Mouse (Mus musculus) thymus, postnatal 0 days (tissue): Measurements from ENCODE around the gene B4galt1. TPM values are rescaled to one million over a fixed set of nuclear protein-coding genes. Genes with fewer than 3 reads are reported as not detected.
A peak's percentile ranks its signal among the peaks of the same experiment; 100 is the strongest.

Source experiments
- DNase-seq: peaks from one replicate; pipeline ENCODE4 v3.0.0-alpha.2; 2015; ENCODE audit warnings: low spot score
- polyA plus RNA-seq: library from polyadenylated mRNA; unstranded; fragments of >200 nt; fragmentation: Nextera tagmentation; extraction: Ambion mirVana; gene quantifications from 2 replicates; pipeline ENCODE4 v1.2.1, GENCODE M21; 2015

Gene B4galt1
- polyA plus RNA-seq: 29.6 and 32.0 TPM in 2 replicates

- peak; percentile 100 for DNase-seq
Observed at GRCm38 (mm10) chr4:40853565-40854386, at the start of gene B4galt1. TSS of gene B4galt1 (minus strand) at chr4:40854005.

GRCm38 (mm10) chr4:40900612-40901011, 46.8 kb upstream of the B4galt1 start:
- no peak for DNase-seq

- no peak for DNase-seq
Observed at GRCm38 (mm10) chr4:40900071-40900470, 46.3 kb upstream of the B4galt1 start.

- DNase-seq: no peak
Observed at GRCm38 (mm10) chr4:40899264-40899663, 45.5 kb upstream of the B4galt1 start.

- no peak for DNase-seq
Observed at GRCm38 (mm10) chr4:40898476-40899044, 44.8 kb upstream of the B4galt1 start.

GRCm38 (mm10) chr4:40895646-40896045, 41.8 kb upstream of the B4galt1 start:
- DNase-seq: no peak

- DNase-seq: no peak
Observed at GRCm38 (mm10) chr4:40895118-40895517, 41.3 kb upstream of the B4galt1 start.

- DNase-seq: no peak
Observed at GRCm38 (mm10) chr4:40891206-40891605, 37.4 kb upstream of the B4galt1 start.

- DNase-seq: no peak
Observed at GRCm38 (mm10) chr4:40889983-40890382, 36.2 kb upstream of the B4galt1 start.

GRCm38 (mm10) chr4:40889252-40889651, 35.4 kb upstream of the B4galt1 start:
- DNase-seq: no peak

- no peak for DNase-seq
Observed at GRCm38 (mm10) chr4:40888839-40889238, 35.0 kb upstream of the B4galt1 start.

GRCm38 (mm10) chr4:40885883-40886282, 32.1 kb upstream of the B4galt1 start:
- DNase-seq: no peak

GRCm38 (mm10) chr4:40885166-40885525, 31.3 kb upstream of the B4galt1 start:
- DNase-seq: no peak

- DNase-seq: no peak
Observed at GRCm38 (mm10) chr4:40884282-40885165, 30.7 kb upstream of the B4galt1 start.

GRCm38 (mm10) chr4:40883200-40883599, 29.4 kb upstream of the B4galt1 start:
- DNase-seq: peak; percentile 51

GRCm38 (mm10) chr4:40877528-40877927, 23.7 kb upstream of the B4galt1 start:
- DNase-seq: no peak

GRCm38 (mm10) chr4:40876814-40877371, 23.1 kb upstream of the B4galt1 start:
- peak; percentile 64 for DNase-seq

- peak; percentile 96 for DNase-seq
Observed at GRCm38 (mm10) chr4:40875842-40876241, 22.0 kb upstream of the B4galt1 start.

GRCm38 (mm10) chr4:40874794-40875552, 21.2 kb upstream of the B4galt1 start:
- DNase-seq: no peak

- no peak for DNase-seq
Observed at GRCm38 (mm10) chr4:40874151-40874600, 20.4 kb upstream of the B4galt1 start.

- DNase-seq: no peak
Observed at GRCm38 (mm10) chr4:40873320-40873719, 19.5 kb upstream of the B4galt1 start.
